Mouse (Mus musculus): ENCODE results near the gene Catsper1.
A peak's percentile ranks its signal among the peaks of the same experiment; 100 is the strongest.
"Not testable (repeated sequence)": the region's sequence is repeated elsewhere in the genome, so short reads cannot be mapped to it uniquely, and the experiment has no call there.

The Catsper1 gene

DNA sequence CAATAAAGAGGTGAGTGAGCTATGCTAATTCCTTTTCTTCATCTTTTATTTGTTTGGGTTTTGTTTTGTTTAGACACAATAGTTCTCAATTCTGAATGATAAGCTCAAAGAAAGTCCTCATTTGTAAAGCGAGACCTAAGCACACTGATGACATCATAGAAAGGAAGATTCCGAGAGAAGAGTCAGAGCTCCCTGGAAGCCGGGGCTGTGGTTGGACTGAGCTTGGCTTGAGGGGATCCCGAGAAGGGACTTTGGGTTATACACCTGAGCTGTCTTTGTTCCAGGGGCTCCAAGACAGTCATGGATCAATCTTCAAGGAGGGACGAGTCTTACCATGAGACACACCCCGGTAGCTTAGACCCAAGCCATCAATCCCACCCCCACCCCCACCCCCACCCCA, at the start of gene Catsper1:
TSS of gene Catsper1 (plus strand) at position 301 of the 400 bp plus-strand sequence.
- DNase-seq = no peak

DNA sequence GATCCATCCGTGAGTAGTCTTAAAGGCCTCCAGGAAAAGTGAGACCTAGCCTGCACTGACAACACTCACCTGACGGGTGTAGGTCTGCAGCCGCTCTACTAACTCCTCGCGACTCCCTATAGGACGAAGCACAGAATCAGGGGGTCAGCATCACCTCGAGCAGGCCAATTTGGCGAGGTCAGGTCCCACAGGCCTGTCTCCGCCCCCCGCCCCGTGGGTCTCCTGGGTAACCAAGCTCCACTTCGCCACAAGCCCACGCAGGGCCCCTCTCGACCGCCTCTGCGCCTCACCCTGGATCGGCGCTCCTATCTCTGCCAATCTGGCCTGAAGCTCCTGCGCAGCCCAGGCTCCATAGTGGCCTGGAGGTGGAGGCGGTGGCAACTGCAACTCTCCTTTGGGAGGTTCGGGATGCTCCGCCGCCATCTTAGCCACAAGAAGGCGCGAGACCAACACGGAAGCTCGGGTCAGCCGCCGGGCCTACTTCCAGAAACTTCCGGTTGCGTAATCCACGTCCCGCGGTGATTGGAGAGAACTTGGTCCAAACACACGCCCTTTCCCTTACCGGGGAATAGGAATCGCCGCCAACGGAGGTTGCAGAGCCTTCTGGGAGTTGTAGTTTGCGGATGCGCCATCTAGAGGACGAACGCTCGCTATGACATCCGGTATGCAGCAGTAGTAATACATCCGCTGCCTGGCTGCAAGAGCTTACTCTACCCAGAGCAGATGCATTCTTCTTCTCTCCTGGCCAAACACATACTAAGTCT, 40.4 kb upstream of the Catsper1 start, which contains the start of gene Sf3b2:
TSS of gene Sf3b2 (minus strand) at position 484 of the 764 bp plus-strand sequence.
- DNase-seq = peak; percentile 93 to 95

DNA sequence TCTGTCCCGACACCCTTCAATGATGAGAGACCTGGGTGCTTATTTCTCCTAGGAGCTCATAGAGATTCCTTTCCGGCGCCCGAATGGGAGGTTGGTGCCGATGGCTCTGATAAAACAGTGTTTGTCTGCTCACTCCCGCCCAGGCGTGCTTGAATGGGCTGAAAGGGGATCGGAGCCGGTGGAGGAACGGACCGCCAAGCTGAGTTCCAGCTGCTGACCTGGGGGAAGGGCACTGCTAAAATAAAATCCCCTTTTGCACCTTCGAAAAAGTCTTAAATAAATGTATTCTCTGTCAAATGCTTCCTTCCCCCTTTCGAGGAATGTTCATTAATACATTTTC, 39.8 kb upstream of the Catsper1 start:
- no peak for DNase-seq

DNA sequence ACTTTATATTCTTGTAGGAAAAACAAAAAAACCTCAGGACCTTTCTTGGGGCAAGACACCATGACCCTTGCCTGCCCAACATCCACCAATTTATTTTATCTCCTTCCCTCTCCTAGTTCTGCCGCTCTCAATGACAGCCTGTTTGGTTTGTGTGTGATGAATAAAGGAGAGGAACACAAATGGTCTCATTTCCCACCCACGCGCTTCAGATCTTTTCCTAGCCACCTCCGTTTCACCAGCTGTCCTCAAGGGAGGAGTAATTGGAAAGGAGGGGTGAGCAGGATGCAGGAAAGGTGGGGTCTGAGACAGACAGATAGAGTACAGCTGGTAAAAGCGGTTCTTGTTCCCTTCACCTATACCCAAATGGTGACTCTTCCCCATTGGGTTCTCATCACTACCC, 38.9 kb upstream of the Catsper1 start:
- no peak for DNase-seq

DNA sequence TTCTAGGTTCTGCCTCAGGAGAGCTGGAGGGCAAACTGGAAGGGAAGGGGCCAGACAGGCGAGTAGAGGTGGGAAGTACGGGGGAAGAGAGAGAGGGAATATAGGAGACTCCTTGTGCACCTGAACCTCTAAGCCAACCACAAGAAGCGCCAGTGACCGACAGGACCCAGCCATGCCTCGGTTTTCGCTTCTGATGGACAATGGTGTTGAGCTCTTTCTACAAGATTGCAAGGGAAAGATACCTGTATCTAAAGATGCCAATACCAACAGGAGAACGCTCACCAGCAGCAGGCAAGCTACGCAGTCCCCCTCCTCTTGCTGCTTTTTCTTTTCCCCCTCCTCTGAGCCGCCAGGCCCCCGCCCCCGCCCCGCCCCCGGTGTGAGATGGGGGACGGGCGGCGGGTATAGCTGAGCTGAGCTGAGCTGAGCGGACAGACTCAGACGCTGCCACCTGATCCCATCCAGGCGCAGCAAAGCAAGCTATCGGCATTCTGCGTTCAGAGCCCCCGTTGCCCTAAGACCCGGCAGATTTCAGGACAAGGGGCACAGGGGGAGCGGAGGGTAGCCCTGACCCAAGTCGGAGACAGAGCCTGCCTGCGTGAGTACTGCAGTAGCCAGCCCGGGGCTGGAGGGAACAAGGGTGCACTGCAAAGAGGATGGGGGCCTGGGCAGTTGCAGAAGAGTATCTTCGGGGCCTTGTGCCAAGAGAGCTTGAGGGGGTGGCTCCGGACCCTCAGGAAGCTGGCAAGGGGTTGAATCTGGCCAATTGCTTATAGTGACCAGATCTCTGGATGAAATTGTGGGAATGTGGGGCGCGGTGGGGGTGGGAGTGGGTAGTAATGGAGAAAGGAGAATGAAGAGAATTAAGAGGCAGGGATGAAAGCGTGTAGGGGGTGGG, 37.4 kb upstream of the Catsper1 start, which contains the start of gene Gal3st3:
TSS of gene Gal3st3 (plus strand) at position 429 of the 898 bp plus-strand sequence.
- DNase-seq = no peak

DNA sequence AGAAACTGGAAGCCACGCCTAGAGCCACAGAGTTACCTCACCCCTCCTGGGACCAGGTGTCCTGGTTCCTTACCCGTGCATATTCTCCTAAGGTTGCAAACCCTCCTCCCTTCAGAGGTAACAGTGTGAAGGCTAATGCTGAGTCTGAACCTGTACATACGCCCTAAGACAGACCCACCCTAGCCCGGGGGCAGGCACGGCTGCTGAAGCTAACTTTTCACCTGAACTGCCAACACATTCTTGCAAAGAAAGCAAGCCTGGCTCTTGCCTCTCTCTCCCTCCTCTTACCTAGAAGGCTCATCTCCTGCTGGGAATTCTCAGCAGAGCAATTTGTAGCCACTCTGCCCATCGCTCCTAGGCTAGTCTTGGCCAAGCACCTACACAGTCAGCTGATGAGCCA, 35.0 kb upstream of the Catsper1 start:
- DNase-seq = no peak

DNA sequence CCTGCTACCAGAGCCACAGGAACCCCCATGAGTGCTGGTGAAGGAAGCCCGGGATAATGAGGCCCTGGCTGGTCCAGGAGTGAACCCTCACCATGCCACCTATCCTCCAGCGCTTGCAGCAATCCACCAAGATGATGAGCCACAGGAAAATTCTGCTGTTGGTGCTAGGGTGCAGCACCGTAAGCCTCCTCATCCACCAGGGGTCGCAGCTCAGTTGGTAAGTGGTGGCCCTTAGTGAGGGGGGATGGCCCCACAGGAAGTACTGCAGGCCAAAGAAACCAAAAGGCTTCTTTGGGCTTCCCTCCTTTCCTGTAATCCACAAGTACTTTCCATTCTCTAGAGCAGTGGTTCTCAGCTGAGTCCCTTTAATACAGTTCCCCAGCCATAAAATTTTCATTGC, 33.1 kb upstream of the Catsper1 start:
- DNase-seq = peak; percentile 81 to 85

DNA sequence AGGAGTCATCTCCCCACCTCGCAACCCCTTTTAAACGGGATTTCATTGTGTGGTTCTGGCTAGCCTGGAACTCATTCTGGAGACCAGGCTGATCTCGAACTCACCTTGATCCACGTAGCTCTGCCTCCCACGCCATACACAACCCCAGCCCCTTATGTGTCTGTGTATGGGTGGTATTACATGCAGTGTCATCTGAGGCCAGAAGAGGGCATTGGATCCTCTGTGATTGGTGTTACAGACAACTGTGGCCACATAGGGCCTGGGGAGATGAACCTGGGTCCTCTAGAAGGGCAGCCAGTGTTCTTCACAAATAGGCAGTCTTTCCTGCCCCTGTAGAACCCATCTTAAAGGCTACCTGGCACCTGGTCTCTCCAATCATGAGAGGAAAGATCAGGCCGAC, 29.3 kb upstream of the Catsper1 start:
- DNase-seq = no peak

DNA sequence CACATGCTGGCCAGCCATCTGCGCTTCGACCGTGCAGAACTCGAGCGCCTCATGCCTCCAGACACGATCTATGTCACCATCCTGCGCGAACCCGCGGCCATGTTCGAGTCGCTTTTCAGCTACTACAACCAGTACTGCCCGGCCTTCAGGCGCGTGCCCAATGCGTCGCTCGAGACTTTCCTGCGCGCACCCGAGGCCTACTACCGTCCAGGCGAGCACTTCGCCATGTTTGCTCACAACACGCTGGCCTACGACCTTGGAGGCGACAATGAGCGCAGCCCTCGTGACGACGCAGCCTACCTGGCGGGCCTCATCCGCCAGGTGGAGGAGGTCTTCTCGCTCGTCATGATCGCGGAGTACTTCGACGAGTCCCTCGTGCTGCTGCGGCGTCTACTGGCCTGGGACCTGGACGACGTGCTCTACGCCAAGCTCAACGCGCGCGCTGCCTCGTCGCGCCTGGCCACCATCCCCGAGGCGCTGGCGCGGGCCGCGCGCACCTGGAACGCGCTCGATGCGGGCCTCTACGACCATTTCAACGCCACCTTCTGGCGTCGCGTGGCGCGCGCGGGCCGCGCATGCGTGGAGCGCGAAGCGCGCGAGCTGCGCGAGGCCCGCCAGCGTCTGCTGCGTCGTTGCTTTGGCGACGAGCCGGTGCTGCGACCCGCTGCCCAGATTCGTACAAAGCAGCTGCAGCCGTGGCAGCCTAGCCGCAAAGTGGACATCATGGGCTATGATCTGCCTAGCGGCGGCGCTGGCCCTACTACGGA, 28.4 kb upstream of the Catsper1 start:
- DNase-seq = peak in 1 of 2 experiments; percentile 22

DNA sequence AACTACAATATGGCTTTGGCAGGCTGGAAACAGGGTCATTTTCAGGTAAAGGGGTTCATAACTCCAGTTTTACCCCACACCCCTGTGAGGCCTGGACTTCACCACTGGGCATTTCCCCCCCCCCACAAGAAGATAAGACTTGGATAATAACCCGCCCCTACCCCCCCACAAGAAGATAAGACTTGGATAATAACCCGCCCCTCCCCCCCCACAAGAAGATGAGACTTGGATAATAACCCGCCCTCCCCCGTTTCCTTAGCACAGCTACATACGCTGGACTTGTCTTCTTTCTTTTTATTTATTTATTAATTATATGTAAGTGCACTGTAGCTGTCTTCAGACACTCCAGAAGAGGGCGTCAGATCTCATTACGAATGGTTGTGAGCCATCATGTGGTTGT, 26.5 kb upstream of the Catsper1 start:
- no peak for DNase-seq

DNA sequence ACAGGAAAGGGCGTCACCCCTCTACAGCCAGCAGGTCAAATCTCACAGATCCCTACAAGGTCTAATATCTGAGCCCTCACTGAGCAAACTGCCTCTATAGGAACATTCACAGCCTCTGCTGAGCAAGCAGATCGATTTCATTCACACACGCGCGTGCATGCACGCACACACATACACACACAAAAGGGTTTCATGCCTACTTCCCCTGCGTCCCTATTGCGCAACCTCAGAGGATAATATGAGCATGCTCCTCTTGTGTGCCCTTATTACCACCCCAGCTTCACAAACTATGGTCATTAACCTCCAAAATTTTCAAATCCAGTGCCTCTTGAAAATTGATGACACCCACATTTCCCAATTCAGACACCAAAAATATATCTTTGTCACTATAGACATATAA, 22.4 kb upstream of the Catsper1 start:
- DNase-seq = no peak

DNA sequence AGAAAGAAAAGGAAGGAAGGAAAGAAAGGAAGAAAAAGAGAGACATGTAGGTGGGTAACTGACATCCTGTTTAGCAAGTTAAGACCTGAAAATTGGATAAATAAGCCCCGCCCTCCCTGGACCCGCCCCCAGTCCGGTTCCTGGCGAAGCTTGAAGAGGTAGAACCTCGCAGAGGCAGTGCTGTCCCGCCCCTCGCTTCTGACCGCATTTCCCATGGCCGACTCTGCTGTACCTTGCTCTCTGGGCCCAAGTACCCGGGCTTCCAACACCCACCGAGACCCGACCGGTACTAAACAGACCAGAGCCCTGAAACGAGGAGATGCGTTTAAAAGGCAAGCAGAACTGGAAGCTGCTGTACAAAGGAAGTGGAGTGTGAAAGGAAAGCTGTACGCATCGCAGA, 11.7 kb upstream of the Catsper1 start:
- peak; percentile 43 to 49 for DNase-seq

DNA sequence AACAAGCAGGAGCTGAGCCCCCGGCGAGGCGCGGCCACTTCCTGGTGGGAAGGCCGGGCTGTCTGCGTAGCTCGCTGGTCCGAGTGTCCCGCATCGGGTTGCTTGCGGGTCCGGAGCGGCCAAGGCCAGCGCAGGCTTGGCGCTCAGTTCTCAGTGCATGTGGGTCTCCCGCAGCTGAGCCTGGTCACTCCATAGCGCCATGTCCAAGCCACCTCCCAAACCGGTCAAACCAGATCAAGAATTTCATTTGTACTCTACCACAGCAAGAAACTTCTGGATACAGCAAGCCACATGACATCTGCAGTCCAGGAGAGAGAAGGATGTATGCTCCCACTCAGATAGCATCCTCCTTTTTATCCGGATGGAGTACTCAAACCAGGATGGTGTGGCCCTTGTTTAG, 7.6 kb upstream of the Catsper1 start:
- no peak for DNase-seq

DNA sequence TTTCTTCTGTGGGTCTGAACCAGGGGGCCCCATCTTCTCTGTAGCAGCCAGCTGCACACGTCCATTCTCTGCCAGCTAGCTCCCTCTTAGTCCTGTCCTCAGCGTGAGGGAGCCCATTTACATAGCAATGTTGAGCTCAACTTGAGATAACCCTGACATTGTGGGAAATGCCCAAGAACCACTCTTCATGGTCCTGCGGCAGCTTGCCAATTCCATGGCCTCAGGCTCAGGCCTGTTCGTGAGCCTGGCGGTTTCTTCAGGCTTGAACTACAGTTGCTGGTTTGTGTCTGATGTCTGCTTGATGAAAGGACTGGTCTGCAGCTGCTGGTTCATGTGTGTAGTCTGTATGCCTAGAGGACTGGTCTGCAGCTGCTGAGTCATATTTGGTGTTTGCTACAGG, 800 bp upstream of the Catsper1 start:
- no peak for DNase-seq

DNA sequence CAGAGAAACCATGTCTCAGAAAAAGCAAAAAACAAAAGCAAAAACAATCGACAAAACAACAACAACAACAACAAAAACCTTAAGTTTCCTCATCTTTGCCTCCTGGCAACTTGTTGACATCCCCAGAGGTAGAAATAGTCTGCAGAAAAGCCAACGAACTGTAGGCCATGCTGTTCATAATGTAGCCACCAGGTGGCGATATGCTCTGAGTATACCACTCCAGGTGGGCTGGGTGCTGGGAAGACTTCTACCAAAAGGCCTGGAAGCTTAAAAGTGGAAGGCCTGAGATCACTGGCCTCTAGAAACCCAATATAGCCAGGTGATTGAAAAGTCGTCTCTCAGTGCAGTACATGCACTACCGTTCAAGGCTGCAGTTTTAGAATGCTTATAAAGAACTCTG, 2.4 kb downstream of the Catsper1 start:
- DNase-seq = peak; percentile 82 to 84

DNA sequence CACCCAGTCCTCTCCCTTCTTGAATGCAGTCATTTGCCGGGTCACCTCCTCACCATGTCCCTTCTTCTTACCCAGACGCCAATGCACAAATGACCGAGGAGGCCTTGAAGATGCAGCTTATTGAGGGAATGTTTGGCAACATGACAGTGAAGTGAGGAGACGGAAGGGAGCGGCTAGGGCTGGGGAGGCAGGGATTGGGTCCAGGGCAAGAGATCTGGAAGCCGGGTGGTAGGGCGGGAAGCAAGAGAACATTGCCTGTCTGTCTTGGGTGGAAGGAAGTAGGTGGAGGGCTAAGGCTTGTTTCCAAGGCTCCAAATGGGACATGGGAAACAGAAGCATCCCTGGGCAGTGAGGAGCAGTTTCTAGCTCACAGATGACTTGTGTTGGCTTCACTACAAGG, 5.8 kb downstream of the Catsper1 start:
- DNase-seq = no peak

DNA sequence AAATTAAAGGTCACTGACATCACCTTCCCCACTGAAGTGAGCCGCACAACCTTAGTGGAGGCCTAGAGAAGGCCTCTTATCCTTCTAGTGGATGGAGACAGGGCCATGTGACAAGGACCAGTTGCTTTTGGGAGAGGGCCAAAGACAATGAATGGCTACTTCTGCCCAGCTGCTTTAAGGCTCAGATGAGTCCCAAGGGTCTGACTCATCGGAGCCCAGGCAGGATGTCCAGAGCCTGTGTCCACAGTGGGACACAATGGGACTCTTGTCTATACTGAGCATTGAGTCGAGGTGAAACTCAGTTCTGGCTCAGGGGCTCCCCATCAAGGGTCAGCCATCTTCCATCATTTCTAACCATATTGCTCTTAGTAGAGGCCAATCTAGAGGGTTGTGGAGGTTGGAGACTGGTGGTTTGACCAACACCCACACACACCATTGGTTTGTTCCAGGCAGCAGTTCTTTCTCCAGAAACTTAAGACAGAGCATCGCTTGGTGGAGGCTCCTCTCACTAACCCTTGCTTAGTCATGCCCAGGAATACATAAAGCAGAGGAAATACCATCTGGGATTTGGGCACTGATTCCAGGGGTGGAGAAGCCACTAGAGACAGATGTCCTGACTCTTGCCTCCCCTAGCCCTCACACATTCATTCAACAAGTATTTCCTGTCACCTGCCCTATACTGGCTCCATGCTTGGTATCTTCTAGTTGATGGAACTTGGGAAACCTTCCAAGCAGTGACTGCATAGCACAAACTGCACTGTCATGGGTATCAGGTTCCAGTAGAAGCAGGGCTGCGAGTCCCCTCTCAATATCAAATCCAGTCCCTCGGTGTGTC, 10.0 kb downstream of the Catsper1 start:
- no peak for DNase-seq

DNA sequence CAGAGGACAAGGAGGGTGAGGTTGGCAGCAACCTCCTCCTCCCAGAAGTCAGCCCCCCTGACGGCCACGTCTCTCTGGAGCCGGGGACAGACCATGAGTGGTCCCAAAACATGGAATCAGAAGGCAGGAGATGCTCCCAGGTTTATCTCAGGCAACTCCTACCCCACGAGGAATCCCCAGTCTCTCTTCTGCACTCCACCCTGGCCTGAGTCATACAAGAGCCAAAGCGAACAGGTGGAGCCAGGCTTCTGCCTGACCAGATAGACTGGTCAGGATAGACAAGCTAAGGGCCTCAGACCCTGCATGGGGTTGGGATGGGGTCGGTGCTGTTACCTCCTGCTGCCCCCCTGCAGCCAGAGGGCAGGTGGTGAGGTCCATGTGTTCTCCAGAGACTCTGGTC, 12.5 kb downstream of the Catsper1 start:
- no peak for DNase-seq

DNA sequence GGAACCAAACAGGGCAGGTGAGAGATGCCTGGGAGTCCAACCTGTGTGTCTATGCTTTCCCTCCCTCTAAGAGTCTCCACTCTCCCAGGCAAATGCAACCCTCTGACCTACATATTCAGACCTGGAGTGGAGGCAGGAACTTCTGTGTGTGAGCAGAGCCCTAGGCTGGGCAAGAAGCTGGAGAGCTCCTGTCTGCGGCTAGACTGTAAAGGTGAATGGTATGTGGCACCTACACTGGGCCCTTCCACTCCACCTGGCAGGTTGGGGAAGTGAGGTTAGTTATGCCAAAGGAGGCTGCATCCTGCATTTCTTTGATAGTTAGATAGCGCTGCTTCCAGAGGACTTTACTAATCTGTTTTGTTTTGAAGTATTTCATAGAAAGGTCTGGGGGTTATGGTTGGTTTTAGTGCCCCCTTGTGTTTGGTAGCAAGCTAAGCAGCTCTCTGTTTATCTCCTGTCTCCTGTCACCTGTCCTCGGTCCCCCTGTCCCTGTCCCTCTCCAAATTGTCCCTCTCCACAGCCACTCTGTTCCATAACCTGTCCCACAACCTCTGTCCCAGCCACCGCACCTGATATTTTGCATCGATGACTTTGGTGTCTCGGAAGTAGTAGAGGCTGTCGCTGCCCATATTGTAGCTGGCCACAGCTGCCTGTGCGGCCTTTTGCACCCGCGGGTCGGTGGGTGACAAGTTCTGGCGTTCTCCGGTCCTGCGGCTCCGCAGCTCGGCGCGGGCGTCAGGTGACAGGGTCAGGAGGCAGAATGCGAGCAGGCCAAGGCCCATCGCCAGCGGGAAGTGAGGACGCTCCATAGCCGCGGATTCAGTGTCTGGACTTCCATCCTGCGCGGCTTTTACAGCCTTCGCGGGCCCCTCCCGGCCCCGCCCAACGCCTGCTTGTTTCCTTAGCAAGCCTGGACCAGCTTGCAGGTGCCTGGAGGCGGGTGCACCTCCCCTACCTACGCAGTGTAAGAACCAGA, 13.3 kb downstream of the Catsper1 start:
- peak; percentile 33 to 42 for DNase-seq

DNA sequence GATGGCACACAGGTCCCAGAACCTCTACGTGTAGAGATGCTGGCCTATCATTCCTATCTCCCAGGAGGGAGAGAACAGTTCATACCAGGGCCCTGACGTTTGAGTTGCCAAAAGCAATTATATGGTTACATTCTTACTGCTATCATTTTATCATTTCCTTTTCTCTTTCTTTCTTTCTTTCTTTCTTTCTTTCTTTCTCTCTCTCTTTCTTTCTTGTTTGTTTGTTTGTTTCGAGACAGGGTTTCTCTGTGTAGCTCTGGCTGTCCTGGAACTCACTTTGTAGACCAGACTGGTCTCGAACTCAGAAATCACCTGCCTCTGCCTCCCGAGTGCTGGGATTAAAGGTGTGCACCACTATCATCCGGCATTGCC, 13.9 kb downstream of the Catsper1 start, which contains the start of gene Cst6:
TSS of gene Cst6 (minus strand) at position 73 of the 372 bp plus-strand sequence.
- DNase-seq = not testable (repeated sequence)

DNA sequence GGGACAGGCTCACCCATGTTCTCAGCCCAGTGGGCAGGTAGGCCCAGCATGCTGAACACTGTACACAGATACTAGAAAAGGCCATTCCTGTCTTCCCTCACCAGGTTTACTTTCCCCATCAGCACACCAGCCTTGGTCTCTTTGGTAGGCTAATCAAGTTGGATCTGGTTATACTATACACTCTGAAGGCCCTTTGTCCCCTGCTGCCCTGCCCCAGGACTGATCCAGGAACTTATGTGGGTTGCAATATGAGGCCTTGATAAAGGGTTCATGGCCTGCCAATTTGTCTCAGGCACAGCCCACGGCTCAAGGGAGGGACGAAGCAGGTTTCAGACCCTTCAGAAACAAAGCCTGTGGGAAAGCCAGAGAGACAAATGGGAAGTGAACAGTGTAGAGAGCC, 18.1 kb downstream of the Catsper1 start:
- no peak for DNase-seq

Measured in B cell, adult 2 months (primary cell).